Mouse (Mus musculus): ENCODE measurements around the gene Cradd. TPM values are rescaled to one million over a fixed set of nuclear protein-coding genes. Genes with fewer than 3 reads are reported as not detected.

Cradd gene
- polyA plus RNA-seq, 1 experiment from 2014 or later = 15.0 TPM

DNA sequence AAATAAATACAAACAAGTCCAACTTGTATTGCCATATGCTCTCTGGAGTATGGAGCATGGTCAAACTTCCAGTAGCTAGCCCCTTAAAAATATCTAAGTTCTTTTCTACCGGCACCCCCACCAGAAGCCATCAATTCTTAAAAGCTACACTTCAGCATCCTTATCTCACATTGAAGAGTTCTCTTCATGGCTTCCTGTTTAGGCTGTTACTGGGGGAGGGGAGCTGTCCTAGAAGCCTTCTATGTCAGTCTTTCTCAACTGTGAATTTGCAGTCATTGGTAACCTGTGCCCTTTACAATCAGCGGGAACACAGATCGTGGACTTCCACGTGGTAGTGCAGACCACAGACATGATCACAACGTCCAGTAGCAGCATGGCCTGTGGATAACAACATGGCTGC, 31.7 kb downstream of the Cradd start:
- Histone ChIP-seq H3K9me3 (ENCODE audit: control insufficient read depth, low read length) (no peaks in the 10 kb centered on the region), H3K9ac (ENCODE audit: low read length) (no peak overlapping the region), H3K36me3 (ENCODE audit: control insufficient read depth, insufficient read depth, low read length) (no peaks in the 10 kb centered on the region), H3K4me1 (ENCODE audit: control insufficient read depth, insufficient read depth, low read length) (0 out of 2 replicates have a peak, but pooled peaks cover 2% of the 10 kb centered on the region), H3K27me3 (ENCODE audit: control insufficient read depth, insufficient read depth, low read length) (no peaks in the 10 kb centered on the region), H3K4me2 (no peak overlapping the region), H3K4me3 (ENCODE audit: low read depth, low read length) (no peak overlapping the region), H3K27ac (ENCODE audit: low read depth, low read length) (no peak overlapping the region)
- ATAC-seq (ENCODE audit: low FRiP score) (no peak), DNase-seq (ENCODE audit: low spot score, missing footprints) (no peak)
- 90% methylated on average over 5 of the region's 5 CpGs for WGBS

DNA sequence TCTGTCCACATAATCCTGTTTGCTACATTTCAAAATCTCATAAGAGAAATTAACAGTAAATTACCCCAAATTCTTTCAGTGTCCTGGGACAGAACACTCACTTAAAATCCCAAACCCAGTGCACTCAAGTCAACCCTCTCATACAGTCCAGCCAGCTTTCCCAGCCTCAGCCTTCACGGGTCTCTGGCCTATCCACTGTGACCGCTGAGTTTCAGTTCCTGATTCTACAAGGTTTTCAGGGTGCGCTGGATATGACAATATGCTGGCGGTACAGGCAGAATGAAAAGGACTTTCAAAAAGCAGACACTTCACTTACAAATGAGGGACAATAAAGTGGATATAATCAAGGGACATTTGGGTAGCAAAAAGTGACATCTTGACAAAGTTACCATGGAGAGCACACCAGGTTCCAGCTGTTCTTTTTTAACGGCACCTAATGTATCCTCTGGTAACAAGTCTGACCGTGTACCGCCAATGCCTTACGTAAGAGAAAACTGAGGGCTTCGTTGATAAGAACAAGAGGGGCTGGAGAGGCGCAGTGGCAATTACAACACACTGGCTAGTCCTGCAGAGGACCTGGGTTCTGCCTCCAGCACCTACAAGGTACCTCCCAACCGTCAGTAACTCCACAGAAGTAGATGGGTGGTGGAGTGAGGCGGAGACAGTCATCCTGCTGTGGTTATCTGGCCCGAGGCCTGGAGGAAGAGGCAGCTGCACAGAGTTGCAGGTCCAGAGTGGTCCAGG, 32.6 kb downstream of the Cradd start:
- DNase-seq (ENCODE audit: low spot score, missing footprints) (no peak), ATAC-seq (ENCODE audit: low FRiP score) (no peak)
- Histone ChIP-seq H3K27me3 (ENCODE audit: control insufficient read depth, insufficient read depth, low read length) (no peaks in the 10 kb centered on the region), H3K36me3 (ENCODE audit: control insufficient read depth, insufficient read depth, low read length) (no peaks in the 10 kb centered on the region), H3K4me1 (ENCODE audit: control insufficient read depth, insufficient read depth, low read length) (no peaks in the 10 kb centered on the region), H3K9me3 (ENCODE audit: control insufficient read depth, low read length) (no peaks in the 10 kb centered on the region), H3K4me2 (no peak overlapping the region), H3K9ac (ENCODE audit: low read length) (no peak overlapping the region), H3K27ac (ENCODE audit: low read depth, low read length) (no peak overlapping the region), H3K4me3 (ENCODE audit: low read depth, low read length) (no peak overlapping the region)
- WGBS = 88% methylated on average over 13 of the region's 13 CpGs

GRCm38 (mm10) chr10:95289819-95290218, 34.1 kb downstream of the Cradd start:
- Histone ChIP-seq H3K36me3 (ENCODE audit: control insufficient read depth, insufficient read depth, low read length) (no peaks in the 10 kb centered on the region), H3K27ac (ENCODE audit: low read depth, low read length) (no peak overlapping the region), H3K4me1 (ENCODE audit: control insufficient read depth, insufficient read depth, low read length) (no peaks in the 10 kb centered on the region), H3K4me2 (no peak overlapping the region), H3K9me3 (ENCODE audit: control insufficient read depth, low read length) (no peaks in the 10 kb centered on the region), H3K9ac (ENCODE audit: low read length) (no peak overlapping the region), H3K27me3 (ENCODE audit: control insufficient read depth, insufficient read depth, low read length) (no peaks in the 10 kb centered on the region), H3K4me3 (ENCODE audit: low read depth, low read length) (no peak overlapping the region)
- ATAC-seq (ENCODE audit: low FRiP score) = no peak
- WGBS = 87% methylated on average over 8 of the region's 8 CpGs
- no peak for DNase-seq (ENCODE audit: low spot score, missing footprints)

DNA sequence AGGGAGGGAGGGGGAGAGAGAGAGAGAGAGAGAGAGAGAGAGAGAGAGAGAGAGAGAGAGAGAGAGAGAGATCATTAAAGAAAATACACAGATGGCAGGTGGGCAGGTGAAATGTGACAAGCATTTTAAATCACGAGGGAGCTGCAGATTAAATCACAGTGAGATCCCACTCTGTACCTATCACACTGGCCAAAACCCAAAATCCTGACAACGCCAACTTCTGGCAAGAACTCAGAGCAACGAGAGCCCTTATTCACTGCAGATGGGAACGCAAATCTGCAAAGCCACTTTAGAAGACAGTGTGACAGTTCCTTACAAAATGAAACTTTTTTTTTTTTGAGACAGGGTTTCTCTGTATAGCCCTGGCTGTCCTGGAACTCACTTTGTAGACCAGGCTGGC, 35.7 kb downstream of the Cradd start:
- no peaks in the 10 kb centered on the region for H3K27me3 ChIP-seq (ENCODE audit: control insufficient read depth, insufficient read depth, low read length)
- H3K4me2 ChIP-seq = no peak overlapping the region
- H3K4me1 ChIP-seq (ENCODE audit: control insufficient read depth, insufficient read depth, low read length) = no peaks in the 10 kb centered on the region
- no peak overlapping the region for H3K4me3 ChIP-seq (ENCODE audit: low read depth, low read length)
- no peak overlapping the region for H3K27ac ChIP-seq (ENCODE audit: low read depth, low read length)
- DNase-seq (ENCODE audit: low spot score, missing footprints) = no peak
- no peaks in the 10 kb centered on the region for H3K36me3 ChIP-seq (ENCODE audit: control insufficient read depth, insufficient read depth, low read length)
- no peaks in the 10 kb centered on the region for H3K9me3 ChIP-seq (ENCODE audit: control insufficient read depth, low read length)
- H3K9ac ChIP-seq (ENCODE audit: low read length) = no peak overlapping the region
- 86% methylated on average over 4 of the region's 4 CpGs for WGBS
- ATAC-seq (ENCODE audit: low FRiP score) = no peak

GRCm38 (mm10) chr10:95287351-95287750, 36.6 kb downstream of the Cradd start:
- 85% methylated on average over 8 of the region's 8 CpGs for WGBS
- Histone ChIP-seq H3K36me3 (ENCODE audit: control insufficient read depth, insufficient read depth, low read length) (no peaks in the 10 kb centered on the region), H3K9me3 (ENCODE audit: control insufficient read depth, low read length) (no peaks in the 10 kb centered on the region), H3K4me1 (ENCODE audit: control insufficient read depth, insufficient read depth, low read length) (no peaks in the 10 kb centered on the region), H3K9ac (ENCODE audit: low read length) (no peak overlapping the region), H3K4me2 (no peak overlapping the region), H3K4me3 (ENCODE audit: low read depth, low read length) (no peak overlapping the region), H3K27ac (ENCODE audit: low read depth, low read length) (no peak overlapping the region), H3K27me3 (ENCODE audit: control insufficient read depth, insufficient read depth, low read length) (no peaks in the 10 kb centered on the region)
- DNase-seq (ENCODE audit: low spot score, missing footprints) (no peak), ATAC-seq (ENCODE audit: low FRiP score) (no peak)

- DNase-seq (ENCODE audit: low spot score, missing footprints) (no peak), ATAC-seq (ENCODE audit: low FRiP score) (no peak)
- WGBS = 89% methylated on average over 12 of the region's 12 CpGs
- no peak overlapping the region for H3K27ac ChIP-seq (ENCODE audit: low read depth, low read length)
- H3K4me1 ChIP-seq (ENCODE audit: control insufficient read depth, insufficient read depth, low read length) = no peaks in the 10 kb centered on the region
- no peak overlapping the region for H3K4me2 ChIP-seq
- no peaks in the 10 kb centered on the region for H3K27me3 ChIP-seq (ENCODE audit: control insufficient read depth, insufficient read depth, low read length)
- no peaks in the 10 kb centered on the region for H3K36me3 ChIP-seq (ENCODE audit: control insufficient read depth, insufficient read depth, low read length)
- H3K9me3 ChIP-seq (ENCODE audit: control insufficient read depth, low read length) = no peaks in the 10 kb centered on the region
- no peak overlapping the region for H3K9ac ChIP-seq (ENCODE audit: low read length)
- H3K4me3 ChIP-seq (ENCODE audit: low read depth, low read length) = no peak overlapping the region
Observed at GRCm38 (mm10) chr10:95283434-95283833, 40.5 kb downstream of the Cradd start.

DNA sequence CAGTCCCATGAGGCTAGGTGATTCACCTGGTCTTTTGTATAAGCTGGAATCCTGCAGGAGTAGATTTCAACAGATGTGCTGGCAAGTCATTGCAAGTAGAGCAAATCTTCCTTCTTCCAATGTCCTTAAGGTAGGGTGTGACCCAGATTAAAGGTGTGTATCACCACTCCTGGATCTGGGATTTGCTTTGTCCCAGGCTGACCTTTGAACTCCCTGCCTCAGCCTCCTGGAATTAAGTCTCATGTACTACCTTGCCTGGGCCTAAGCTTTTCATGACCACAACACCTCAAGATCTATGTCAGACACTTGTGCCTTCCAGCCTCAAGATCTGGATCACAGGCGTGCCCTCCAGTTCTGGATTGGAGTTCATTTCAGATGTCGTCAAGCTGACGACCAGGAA, 41.9 kb downstream of the Cradd start:
- no peaks in the 10 kb centered on the region for H3K27me3 ChIP-seq (ENCODE audit: control insufficient read depth, insufficient read depth, low read length)
- no peak overlapping the region for H3K27ac ChIP-seq (ENCODE audit: low read depth, low read length)
- H3K4me2 ChIP-seq = no peak overlapping the region
- no peak overlapping the region for H3K4me3 ChIP-seq (ENCODE audit: low read depth, low read length)
- WGBS = 89% methylated on average over 3 of the region's 3 CpGs
- no peaks in the 10 kb centered on the region for H3K4me1 ChIP-seq (ENCODE audit: control insufficient read depth, insufficient read depth, low read length)
- DNase-seq (ENCODE audit: low spot score, missing footprints) = no peak
- no peaks in the 10 kb centered on the region for H3K9me3 ChIP-seq (ENCODE audit: control insufficient read depth, low read length)
- no peak for ATAC-seq (ENCODE audit: low FRiP score)
- H3K9ac ChIP-seq (ENCODE audit: low read length) = no peak overlapping the region
- H3K36me3 ChIP-seq (ENCODE audit: control insufficient read depth, insufficient read depth, low read length) = no peaks in the 10 kb centered on the region

DNA sequence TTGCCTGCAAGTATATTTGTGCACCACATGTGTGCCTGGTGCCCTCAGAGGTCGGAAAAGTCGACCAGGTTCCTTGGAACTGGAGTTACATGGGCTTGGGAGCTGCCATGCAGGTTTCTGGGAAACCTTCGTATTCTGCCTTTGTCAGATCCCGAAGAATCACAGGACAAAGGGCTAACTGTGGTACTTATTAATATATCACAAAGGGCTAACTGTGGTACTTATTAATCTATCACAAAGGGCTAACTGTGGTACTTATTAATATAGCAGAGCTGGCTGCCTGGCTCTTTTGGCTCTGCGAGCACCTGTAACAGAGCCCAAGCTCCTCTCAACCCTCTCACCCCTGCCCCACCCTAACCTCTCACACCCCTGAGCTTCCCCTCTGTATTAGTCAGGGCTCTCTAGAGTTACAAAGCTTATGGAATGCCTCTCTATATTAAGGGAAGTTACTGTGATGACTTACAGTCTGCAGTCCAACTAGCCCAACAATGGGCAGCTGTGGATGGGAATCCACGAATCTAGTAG, 42.4 kb downstream of the Cradd start:
- H3K4me1 ChIP-seq (ENCODE audit: control insufficient read depth, insufficient read depth, low read length) = no peaks in the 10 kb centered on the region
- H3K27ac ChIP-seq (ENCODE audit: low read depth, low read length) = no peak overlapping the region
- no peaks in the 10 kb centered on the region for H3K36me3 ChIP-seq (ENCODE audit: control insufficient read depth, insufficient read depth, low read length)
- no peak overlapping the region for H3K4me2 ChIP-seq
- WGBS = 87% methylated on average over 6 of the region's 6 CpGs
- DNase-seq (ENCODE audit: low spot score, missing footprints) = no peak
- no peak overlapping the region for H3K9ac ChIP-seq (ENCODE audit: low read length)
- no peaks in the 10 kb centered on the region for H3K9me3 ChIP-seq (ENCODE audit: control insufficient read depth, low read length)
- no peak for ATAC-seq (ENCODE audit: low FRiP score)
- H3K4me3 ChIP-seq (ENCODE audit: low read depth, low read length) = no peak overlapping the region
- no peaks in the 10 kb centered on the region for H3K27me3 ChIP-seq (ENCODE audit: control insufficient read depth, insufficient read depth, low read length)

DNA sequence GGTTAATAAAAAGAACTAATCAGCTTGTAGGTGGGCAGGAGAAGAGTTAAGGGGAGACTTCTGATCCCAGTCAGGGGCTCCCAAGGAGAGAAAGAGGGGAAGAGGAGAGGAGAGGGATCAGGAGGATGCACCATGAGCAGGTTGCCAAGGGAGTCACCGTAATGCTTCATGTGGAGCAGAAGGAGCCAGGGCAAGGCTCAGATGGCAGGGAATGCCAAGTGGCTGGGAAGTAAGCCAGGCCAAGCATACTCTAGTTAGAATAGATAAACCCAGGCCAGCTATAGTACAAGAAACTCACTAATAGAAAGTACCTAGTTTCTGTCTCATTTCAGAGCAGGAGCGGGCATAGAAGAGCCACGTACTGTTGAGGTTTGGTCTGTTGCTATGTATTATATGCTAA, 43.6 kb downstream of the Cradd start:
- H3K4me1 ChIP-seq (ENCODE audit: control insufficient read depth, insufficient read depth, low read length) = no peaks in the 10 kb centered on the region
- ATAC-seq (ENCODE audit: low FRiP score) (no peak), DNase-seq (ENCODE audit: low spot score, missing footprints) (no peak)
- no peak overlapping the region for H3K4me3 ChIP-seq (ENCODE audit: low read depth, low read length)
- no peaks in the 10 kb centered on the region for H3K36me3 ChIP-seq (ENCODE audit: control insufficient read depth, insufficient read depth, low read length)
- 95% methylated on average over 3 of the region's 3 CpGs for WGBS
- H3K9ac ChIP-seq (ENCODE audit: low read length) = no peak overlapping the region
- no peaks in the 10 kb centered on the region for H3K27me3 ChIP-seq (ENCODE audit: control insufficient read depth, insufficient read depth, low read length)
- no peak overlapping the region for H3K27ac ChIP-seq (ENCODE audit: low read depth, low read length)
- H3K9me3 ChIP-seq (ENCODE audit: control insufficient read depth, low read length) = no peaks in the 10 kb centered on the region
- no peak overlapping the region for H3K4me2 ChIP-seq
